Mouse (Mus musculus) urinary bladder, postnatal 36 days (tissue): ENCODE measurements around the gene Vgll4.
A peak's percentile ranks its signal among the peaks of the same experiment; 100 is the strongest.

Experiments
- DNase-seq, 2 experiments: peaks; one replicate each; pipeline ENCODE4 v3.0.0; 2022; ENCODE audit warnings: low spot score in 2 of 2, mixed read lengths in 1 of 2

Gene Vgll4

GRCm38 (mm10) chr6:114974331-114974730 is 4.5 kb upstream of the Vgll4 start:
- no peak for DNase-seq

GRCm38 (mm10) chr6:114972988-114973387 is 3.2 kb upstream of the Vgll4 start:
- DNase-seq, result no peak

GRCm38 (mm10) chr6:114970895-114971294 is 1.1 kb upstream of the Vgll4 start:
- DNase-seq, result no peak

GRCm38 (mm10) chr6:114970386-114970785 is 592 bp upstream of the Vgll4 start:
- no peak for DNase-seq

- peak; percentile 91 for DNase-seq
Observed at GRCm38 (mm10) chr6:114968361-114969212, 1.2 kb downstream of the Vgll4 start.

- DNase-seq, result no peak
Observed at GRCm38 (mm10) chr6:114967623-114968022, 2.2 kb downstream of the Vgll4 start.

GRCm38 (mm10) chr6:114966396-114967154 is 3.2 kb downstream of the Vgll4 start:
- DNase-seq, result no peak

- no peak for DNase-seq
Observed at GRCm38 (mm10) chr6:114965802-114966201, 4.0 kb downstream of the Vgll4 start.

- no peak for DNase-seq
Observed at GRCm38 (mm10) chr6:114965396-114965795, 4.4 kb downstream of the Vgll4 start.

- no peak for DNase-seq
Observed at GRCm38 (mm10) chr6:114964235-114964634, 5.6 kb downstream of the Vgll4 start.

- DNase-seq, result no peak
Observed at GRCm38 (mm10) chr6:114963636-114964035, 6.2 kb downstream of the Vgll4 start.

GRCm38 (mm10) chr6:114961276-114962068 is 8.3 kb downstream of the Vgll4 start:
- no peak for DNase-seq

- no peak for DNase-seq
Observed at GRCm38 (mm10) chr6:114959012-114959398, 10.8 kb downstream of the Vgll4 start.

GRCm38 (mm10) chr6:114958249-114959011 is 11.4 kb downstream of the Vgll4 start:
- DNase-seq, result no peak

GRCm38 (mm10) chr6:114957756-114958155 is 12.0 kb downstream of the Vgll4 start:
- DNase-seq, result no peak

GRCm38 (mm10) chr6:114954496-114954895 is 15.3 kb downstream of the Vgll4 start:
- no peak for DNase-seq

- no peak for DNase-seq
Observed at GRCm38 (mm10) chr6:114953601-114954000, 16.2 kb downstream of the Vgll4 start.

GRCm38 (mm10) chr6:114952356-114952755 is 17.4 kb downstream of the Vgll4 start:
- no peak for DNase-seq

GRCm38 (mm10) chr6:114944456-114945438 is 25.0 kb downstream of the Vgll4 start:
- no peak for DNase-seq

- DNase-seq, result no peak
Observed at GRCm38 (mm10) chr6:114941201-114941849, 28.5 kb downstream of the Vgll4 start.
